Mouse (Mus musculus) splenic B cell, adult 2 months (primary cell): Measurements from ENCODE around the gene Hmg20b.

Source experiments
- DNase-seq: peaks from one replicate; pipeline ENCODE4 v3.0.0-alpha.2; 2011; ENCODE audit warnings: low read depth, low spot score
- H3K27me3 ChIP-seq: 2 replicates; pipeline ENCODE4 v1.6.1; 2012; ENCODE audit warnings: mild to moderate bottlenecking, low read length, moderate library complexity, mixed read lengths; ENCODE audit not compliant: control insufficient read depth, poor library complexity, insufficient read depth, severe bottlenecking
- H3K36me3 ChIP-seq: 2 replicates; pipeline ENCODE4 v1.6.1; 2012; ENCODE audit warnings: mild to moderate bottlenecking, low read length, moderate library complexity, mixed read lengths; ENCODE audit not compliant: control insufficient read depth, poor library complexity, insufficient read depth, severe bottlenecking

The Hmg20b gene

GRCm38 (mm10) chr10:81330007-81330406 lies 20.3 kb downstream of the Hmg20b start:
- Histone ChIP-seq H3K27me3 (no peaks in the 10 kb centered on the region), H3K36me3 (peaks cover 2% of the 10 kb centered on the region)
- no peak for DNase-seq

DNA sequence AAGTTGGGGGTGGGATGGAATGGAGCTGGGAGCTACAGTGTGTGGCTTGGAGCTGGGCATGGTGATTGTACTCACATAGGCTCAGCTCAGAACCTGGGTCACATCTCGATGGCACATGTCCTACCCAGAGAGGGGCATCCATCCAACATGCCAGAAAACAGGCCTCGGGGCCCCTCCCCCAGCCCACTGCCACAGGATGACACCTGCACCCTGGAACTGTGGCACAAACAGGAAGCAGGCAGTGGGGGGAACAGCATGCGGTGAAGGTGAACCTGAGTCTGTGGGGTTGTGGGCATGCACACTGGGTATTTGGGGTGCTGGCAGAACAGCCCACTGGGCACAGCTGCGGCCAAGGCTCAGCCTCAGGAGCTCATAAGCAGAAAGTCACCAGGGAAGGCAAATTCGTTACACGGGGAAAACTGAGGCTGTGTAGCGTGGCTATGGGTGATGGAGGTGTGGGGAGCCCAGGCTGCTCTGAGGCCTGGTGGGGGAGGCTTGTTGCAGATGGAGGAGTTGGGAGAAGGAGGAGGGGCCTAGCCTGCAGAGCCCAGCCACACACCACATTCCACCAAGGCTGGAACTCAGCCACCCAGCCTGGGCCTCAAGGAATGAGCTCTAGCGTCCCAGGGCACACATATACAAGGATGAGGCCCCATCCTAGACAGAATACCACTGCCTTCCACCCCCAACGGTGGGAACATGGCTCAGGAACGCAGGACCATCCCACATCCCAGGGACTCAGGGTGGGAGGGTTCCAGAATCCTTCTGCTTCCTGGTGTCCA lies 20.9 kb downstream of the Hmg20b start:
- Histone ChIP-seq H3K27me3 (no peaks in the 10 kb centered on the region), H3K36me3 (peaks cover 8% of the 10 kb centered on the region)
- DNase-seq = peak; percentile 60

DNA sequence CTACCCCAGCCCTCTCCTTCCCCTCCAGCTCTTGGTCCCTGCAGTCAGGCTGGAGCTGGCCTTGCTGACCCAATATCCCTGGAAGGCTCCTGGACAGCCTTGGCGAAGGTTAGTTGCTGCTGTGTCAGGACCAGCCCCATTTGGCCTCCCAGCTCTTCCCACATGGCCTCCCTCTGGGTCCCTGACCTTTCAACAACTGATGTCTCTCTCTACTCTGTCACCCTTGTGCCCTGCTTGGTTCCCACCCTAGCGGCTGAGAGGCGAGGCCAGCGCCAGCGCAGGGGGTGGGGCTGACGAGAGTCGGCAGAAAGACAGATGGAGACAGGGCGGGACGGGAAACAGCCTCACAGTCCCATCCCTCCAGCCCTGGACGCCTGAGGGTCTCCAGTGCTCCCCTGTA lies 21.9 kb downstream of the Hmg20b start, which contains the start of gene Tbxa2r:
Tbxa2r (plus strand) TSS at position 346 of the 400 bp plus-strand sequence.
- DNase-seq = peak; percentile 37
- H3K36me3 ChIP-seq = peaks cover 15% of the 10 kb centered on the region
- H3K27me3 ChIP-seq = no peaks in the 10 kb centered on the region

GRCm38 (mm10) chr10:81327959-81328358 lies 22.3 kb downstream of the Hmg20b start:
- Histone ChIP-seq H3K36me3 (peaks cover 15% of the 10 kb centered on the region), H3K27me3 (no peaks in the 10 kb centered on the region)
- DNase-seq = no peak

DNA sequence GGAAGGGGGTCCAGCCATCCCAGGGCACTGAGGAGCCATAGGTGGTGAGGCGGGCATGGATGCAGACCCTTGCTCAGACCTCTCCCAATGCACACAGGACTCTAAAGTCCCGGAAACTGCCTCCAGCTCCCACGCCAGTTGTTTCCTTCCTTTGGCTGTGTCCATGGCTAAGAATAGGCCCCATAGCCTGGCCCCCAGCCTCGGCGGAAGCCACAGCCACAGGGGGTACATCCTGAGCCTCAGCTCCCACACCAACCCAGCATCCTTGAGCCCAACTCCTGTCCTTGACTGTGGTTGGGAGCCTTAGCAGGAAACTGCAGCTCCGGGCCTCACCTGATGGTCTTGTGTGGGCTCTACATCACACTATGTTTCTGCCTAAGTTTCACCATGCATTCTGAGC lies 23.4 kb downstream of the Hmg20b start:
- H3K36me3 ChIP-seq = peaks cover 18% of the 10 kb centered on the region
- no peak for DNase-seq
- H3K27me3 ChIP-seq = no peaks in the 10 kb centered on the region

GRCm38 (mm10) chr10:81325781-81326180 lies 24.5 kb downstream of the Hmg20b start:
- Histone ChIP-seq H3K36me3 (peaks cover 18% of the 10 kb centered on the region), H3K27me3 (no peaks in the 10 kb centered on the region)
- DNase-seq = no peak

DNA sequence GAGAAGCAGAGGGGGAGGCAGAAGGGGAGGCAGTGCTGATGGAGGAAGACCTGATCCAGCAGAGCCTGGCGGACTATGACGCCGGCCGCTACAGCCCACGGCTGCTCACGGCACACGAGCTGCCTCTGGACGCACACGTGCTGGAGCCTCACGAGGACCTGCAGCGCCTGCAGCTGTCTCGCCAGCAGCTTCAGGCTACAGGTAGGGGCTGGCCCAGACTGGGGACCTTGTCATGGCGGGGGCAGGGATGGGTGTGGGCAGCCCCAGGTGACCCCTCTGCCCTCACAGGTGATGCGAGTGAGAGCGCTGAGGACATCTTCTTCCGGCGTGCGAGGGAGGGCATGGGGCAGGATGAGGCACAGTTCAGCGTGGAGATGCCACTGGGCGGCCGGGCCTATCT lies 25.1 kb downstream of the Hmg20b start:
- DNase-seq = no peak
- Histone ChIP-seq H3K27me3 (no peaks in the 10 kb centered on the region), H3K36me3 (peaks cover 18% of the 10 kb centered on the region)

DNA sequence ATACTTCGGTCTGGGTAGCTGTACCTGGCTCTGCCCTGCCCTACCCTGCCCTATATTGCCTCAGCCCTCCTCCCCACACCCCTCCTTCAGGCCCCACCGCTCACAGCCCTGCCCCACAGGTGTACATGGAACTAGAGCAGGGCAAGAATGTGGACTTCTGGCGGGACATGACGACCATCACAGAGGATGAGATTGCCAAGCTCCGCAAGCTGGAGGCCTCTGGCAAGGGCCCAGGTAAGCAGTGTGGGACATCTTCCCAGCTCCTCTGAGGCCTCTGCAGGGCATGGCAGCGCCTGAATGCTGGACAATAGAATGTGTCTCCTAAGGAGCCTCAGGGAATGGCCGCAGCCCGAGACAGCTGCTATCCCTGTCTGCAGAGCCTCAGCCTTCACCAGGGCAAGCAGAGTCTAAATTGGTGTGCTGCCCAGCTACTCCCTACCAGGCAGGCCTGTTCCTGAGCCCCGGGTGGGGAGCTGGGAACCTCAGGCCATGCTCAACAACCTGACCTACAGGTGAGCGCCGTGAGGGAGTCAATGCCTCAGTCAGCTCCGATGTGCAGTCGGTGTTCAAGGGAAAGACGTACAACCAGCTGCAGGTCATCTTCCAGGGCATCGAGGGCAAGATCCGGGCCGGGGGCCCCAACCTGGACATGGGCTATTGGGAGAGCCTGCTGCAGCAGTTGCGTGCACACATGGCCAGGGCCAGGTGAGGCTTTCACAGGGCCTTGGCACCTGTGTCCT lies 26.3 kb downstream of the Hmg20b start:
- H3K27me3 ChIP-seq = no peaks in the 10 kb centered on the region
- DNase-seq = no peak
- H3K36me3 ChIP-seq = peaks cover 18% of the 10 kb centered on the region

GRCm38 (mm10) chr10:81323141-81323775 lies 27.0 kb downstream of the Hmg20b start:
- DNase-seq = no peak
- Histone ChIP-seq H3K27me3 (no peaks in the 10 kb centered on the region), H3K36me3 (peaks cover 18% of the 10 kb centered on the region)

DNA sequence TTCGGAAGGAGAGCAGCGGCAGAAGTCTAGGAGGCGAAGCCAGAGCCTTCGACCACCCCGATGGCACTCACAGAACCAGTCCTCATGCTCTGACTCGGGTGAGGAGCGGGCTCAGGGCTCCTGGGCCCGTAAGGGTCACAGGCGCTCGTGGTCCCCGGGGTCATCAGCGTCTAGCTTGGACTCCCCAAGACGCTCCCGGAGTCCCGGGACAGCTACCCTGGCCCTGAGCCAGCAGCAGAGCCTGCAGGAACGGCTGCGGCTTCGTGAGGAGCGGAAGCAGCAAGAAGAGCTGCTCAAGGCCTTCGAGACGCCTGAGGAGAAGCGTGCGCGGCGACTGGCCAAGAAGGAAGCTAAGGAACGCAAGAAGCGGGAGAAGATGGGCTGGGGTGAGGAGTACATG lies 27.8 kb downstream of the Hmg20b start:
- Histone ChIP-seq H3K36me3 (peaks cover 18% of the 10 kb centered on the region), H3K27me3 (no peaks in the 10 kb centered on the region)
- DNase-seq = no peak

- peaks cover 18% of the 10 kb centered on the region for H3K36me3 ChIP-seq
- H3K27me3 ChIP-seq = no peaks in the 10 kb centered on the region
- DNase-seq = no peak
Measured at GRCm38 (mm10) chr10:81321436-81321835, 28.8 kb downstream of the Hmg20b start.

GRCm38 (mm10) chr10:81320550-81321347 lies 29.5 kb downstream of the Hmg20b start, which contains the start of gene Cactin:
Gene Cactin (plus strand): TSS chr10:81321103.
- Histone ChIP-seq H3K27me3 (no peaks in the 10 kb centered on the region), H3K36me3 (peaks cover 17% of the 10 kb centered on the region)
- peak; percentile 100 for DNase-seq

DNA sequence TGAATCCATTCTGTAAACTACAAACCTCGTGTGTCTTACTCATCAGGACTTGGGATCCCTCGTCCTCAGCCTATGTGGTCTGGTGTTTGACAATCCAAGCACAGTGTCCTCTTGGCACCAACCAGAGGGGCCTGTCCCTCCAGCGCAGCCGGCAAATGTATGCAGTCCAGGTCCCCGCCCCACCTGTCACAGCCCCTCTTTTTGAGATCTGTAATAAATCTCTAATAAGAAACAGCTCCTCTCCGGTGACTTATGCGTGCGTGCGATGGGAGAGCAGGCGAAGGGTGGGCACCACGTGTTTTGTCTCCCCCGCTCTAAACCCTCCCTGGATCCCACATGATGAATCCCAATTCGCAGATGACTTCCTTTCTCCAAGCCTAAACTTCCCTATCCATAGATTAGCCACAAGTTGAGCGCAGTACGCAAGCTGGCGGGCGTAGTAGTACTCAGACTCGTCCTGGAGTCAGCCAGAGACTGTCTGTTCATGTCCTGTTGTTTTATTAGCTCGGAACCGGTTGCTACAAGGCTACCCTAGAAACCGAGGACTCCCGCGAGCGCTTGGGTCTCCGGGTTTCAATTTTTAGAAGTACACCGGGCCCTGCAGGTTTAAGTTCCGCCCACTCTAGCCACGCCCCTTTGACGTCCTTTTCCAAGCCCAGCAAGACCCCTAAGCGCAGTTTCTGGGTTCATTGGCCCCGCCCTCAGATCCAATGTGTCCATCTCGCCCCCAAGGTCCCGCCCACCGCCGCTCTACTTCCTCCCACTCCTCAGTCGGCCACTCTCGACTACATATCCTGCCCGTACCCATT lies 30.3 kb downstream of the Hmg20b start:
- no peaks in the 10 kb centered on the region for H3K27me3 ChIP-seq
- peak; percentile 29 for DNase-seq
- H3K36me3 ChIP-seq = peaks cover 21% of the 10 kb centered on the region

GRCm38 (mm10) chr10:81319330-81319699 lies 31.0 kb downstream of the Hmg20b start:
- no peaks in the 10 kb centered on the region for H3K27me3 ChIP-seq
- DNase-seq = peak; percentile 36
- peaks cover 17% of the 10 kb centered on the region for H3K36me3 ChIP-seq
